Mouse (Mus musculus) embryonic facial prominence, embryonic 10.5 days (tissue): ENCODE data around the gene Tes. TPM values are rescaled to one million over a fixed set of nuclear protein-coding genes. Genes with fewer than 3 reads are reported as not detected.

Source experiments
- DNase-seq: peaks from one replicate; pipeline ENCODE4 v3.0.0-alpha.2; 2017; ENCODE audit warnings: low spot score
- H3K27ac ChIP-seq: fragments of 300-500 bp; sonication (generic); replicated peaks from 2 replicates; pipeline ENCODE4 v1.5.1; 2016; ENCODE audit warnings: mild to moderate bottlenecking
- H3K27me3 ChIP-seq: fragments of 300-500 bp; sonication (generic); replicated peaks from 2 replicates; pipeline ENCODE4 v1.6.1; 2016; ENCODE audit warnings: low read depth, mild to moderate bottlenecking; ENCODE audit not compliant: poor library complexity, severe bottlenecking
- H3K36me3 ChIP-seq: fragments of 300-500 bp; sonication (generic); replicated peaks from 2 replicates; pipeline ENCODE4 v1.6.1; 2016; ENCODE audit warnings: mild to moderate bottlenecking, moderate library complexity
- H3K4me1 ChIP-seq: fragments of 300-500 bp; sonication (generic); 2 replicates; pipeline ENCODE4 v1.6.1; 2016
- H3K4me3 ChIP-seq: fragments of 300-500 bp; sonication (generic); 2 replicates; pipeline ENCODE4 v1.5.1; 2016; ENCODE audit warnings: mild to moderate bottlenecking, moderate library complexity
- H3K9me3 ChIP-seq: fragments of 300-500 bp; sonication (generic); 2 replicates; pipeline ENCODE4 v1.6.1; 2016; ENCODE audit warnings: mild to moderate bottlenecking
- WGBS: fragments of 180-500 bp; shearing (Covaris S2); methylation state at CpG from one replicate; pipeline ENCODE4 v1.1.7; 2016; 5-methylcytosine and 5-hydroxymethylcytosine counted together
- polyA plus RNA-seq: library from polyadenylated mRNA; unstranded; fragments of >200 nt; fragmentation: Nextera tagmentation; extraction: Ambion mirVana; gene quantifications from 2 replicates; pipeline ENCODE4 v1.2.1, GENCODE M21; 2016

The Tes gene
- polyA plus RNA-seq, 1 experiment from 2014 or later = 84.9 TPM

- Histone ChIP-seq H3K27me3 (no peaks in the 10 kb centered on the region), H3K4me3 (no peak overlapping the region), H3K27ac (no peak overlapping the region), H3K4me1 (0 out of 2 replicates have a peak, but pooled peaks cover 3% of the 10 kb centered on the region), H3K9me3 (no peaks in the 10 kb centered on the region), H3K36me3 (no peaks in the 10 kb centered on the region)
- 84% methylated on average over 2 of the region's 2 CpGs for WGBS
- DNase-seq = no peak
These were observed 50.3 kb downstream of the Tes start for GRCm38 (mm10) chr6:17115046-17115790.

- no peak for DNase-seq
- no peak overlapping the region for H3K4me3 ChIP-seq
- H3K36me3 ChIP-seq = no peaks in the 10 kb centered on the region
- no peaks in the 10 kb centered on the region for H3K4me1 ChIP-seq
- no peak overlapping the region for H3K27ac ChIP-seq
- H3K27me3 ChIP-seq = no peaks in the 10 kb centered on the region
- no peaks in the 10 kb centered on the region for H3K9me3 ChIP-seq
- WGBS = 91% methylated on average over 7 of the region's 7 CpGs
These were observed 54.7 kb downstream of the Tes start for GRCm38 (mm10) chr6:17119521-17120232.

GRCm38 (mm10) chr6:17140021-17140420 lies 75.1 kb downstream of the Tes start:
- no peak overlapping the region for H3K4me3 ChIP-seq
- no peak overlapping the region for H3K27ac ChIP-seq
- 78% methylated on average over 2 of the region's 2 CpGs for WGBS
- H3K9me3 ChIP-seq = no peaks in the 10 kb centered on the region
- H3K4me1 ChIP-seq = no peaks in the 10 kb centered on the region
- H3K36me3 ChIP-seq = no peaks in the 10 kb centered on the region
- H3K27me3 ChIP-seq = no peaks in the 10 kb centered on the region
- no peak for DNase-seq

GRCm38 (mm10) chr6:17142577-17143359 lies 77.8 kb downstream of the Tes start:
- H3K36me3 ChIP-seq = no peaks in the 10 kb centered on the region
- no peaks in the 10 kb centered on the region for H3K27me3 ChIP-seq
- no peaks in the 10 kb centered on the region for H3K9me3 ChIP-seq
- H3K4me1 ChIP-seq = no peaks in the 10 kb centered on the region
- H3K4me3 ChIP-seq = no peak overlapping the region
- no peak for DNase-seq
- H3K27ac ChIP-seq = no peak overlapping the region
- 31% methylated on average over 4 of the region's 4 CpGs for WGBS

GRCm38 (mm10) chr6:17151071-17151715 lies 86.2 kb downstream of the Tes start:
- no peak for DNase-seq
- WGBS = 80% methylated on average over 4 of the region's 4 CpGs
- H3K9me3 ChIP-seq = no peaks in the 10 kb centered on the region
- H3K4me3 ChIP-seq = no peak overlapping the region
- H3K36me3 ChIP-seq = no peaks in the 10 kb centered on the region
- H3K27me3 ChIP-seq = no peaks in the 10 kb centered on the region
- H3K4me1 ChIP-seq = no peaks in the 10 kb centered on the region
- H3K27ac ChIP-seq = no peak overlapping the region

- Histone ChIP-seq H3K27me3 (no peaks in the 10 kb centered on the region), H3K4me1 (no peaks in the 10 kb centered on the region), H3K36me3 (no peaks in the 10 kb centered on the region), H3K27ac (no peak overlapping the region), H3K9me3 (no peaks in the 10 kb centered on the region), H3K4me3 (no peak overlapping the region)
- 72% methylated on average over 3 of the region's 3 CpGs for WGBS
- DNase-seq = no peak
These were observed 87.6 kb downstream of the Tes start for GRCm38 (mm10) chr6:17152551-17152950.

Other genes with a start within 250 kb of the Tes start
- gene Tfec, start 166.7 kb upstream of the Tes start, polyA plus RNA-seq = 1.0 and 1.1 TPM in 2 replicates
- 4.4 and 5.0 TPM in 2 replicates for gene Cav2, start 216.0 kb downstream of the Tes start, polyA plus RNA-seq
- gene Cav1, start 241.2 kb downstream of the Tes start, polyA plus RNA-seq = 6.0 and 7.9 TPM in 2 replicates